Mouse (Mus musculus): Measurements from ENCODE around the gene Rap2a.

GRCm38 (mm10) chr14:120500791-120501190, 22.5 kb downstream of the Rap2a start:
- TF ChIP-seq GATA1 (IDR thresholded peaks at IDR 0.05; ENCODE audit: borderline replicate concordance, low read length), result no peak
- TF ChIP-seq CTCF (IDR thresholded peaks at IDR 0.05; ENCODE audit: low read depth, low read length), result no peak
- no peak for TF ChIP-seq POLR2AphosphoS5 (IDR thresholded peaks at IDR 0.05; ENCODE audit: insufficient replicate concordance, low read depth, low read length)
- no peak for TF ChIP-seq GATA2 (IDR thresholded peaks at IDR 0.05; ENCODE audit: borderline replicate concordance, low read depth, low read length)
- no peak for TF ChIP-seq TAL1 (conservative IDR thresholded peaks at IDR 0.05; ENCODE audit: low read depth, low read length)

Data from G1E (cell line).